Mouse (Mus musculus) kidney, embryonic 16.5 days (tissue): ENCODE measurements at regions not wholly inside any gene's neighbourhood (a gene's known extent, or its start where the extent isn't known, plus 50 kb on each side); places are given as distances from the start of the nearest gene placed in this dataset.

Experiments used
- ATAC-seq: fragments of 200-750 bp; cut with Nextera tagmentation; 2 replicates; pipeline ENCODE4 v1.8.0; 2017; ENCODE audit warnings: moderate TSS enrichment; ENCODE audit not compliant: low FRiP score, low TSS enrichment
- H3K27ac ChIP-seq: fragments of 300-500 bp; sonication (generic); 2 replicates; pipeline ENCODE4 v1.5.1; 2014; ENCODE audit warnings: low read length
- H3K27me3 ChIP-seq: fragments of 300-500 bp; sonication (generic); 2 replicates; pipeline ENCODE4 v1.6.1; 2014; ENCODE audit warnings: low read length, control low read depth, mixed read lengths; ENCODE audit not compliant: insufficient read depth
- H3K36me3 ChIP-seq: fragments of 300-500 bp; sonication (generic); 2 replicates; pipeline ENCODE4 v1.6.1; 2014; ENCODE audit warnings: low read length, control low read depth, mixed read lengths; ENCODE audit not compliant: insufficient read depth
- H3K4me1 ChIP-seq: fragments of 300-500 bp; sonication (generic); 2 replicates; pipeline ENCODE4 v1.6.1; 2014; ENCODE audit warnings: low read length, control low read depth, mixed read lengths; ENCODE audit not compliant: insufficient read depth
- H3K4me2 ChIP-seq: fragments of 300-500 bp; sonication (generic); replicated peaks from 2 replicates; pipeline ENCODE4 v1.6.1; 2014; ENCODE audit warnings: low read depth, low read length
- H3K4me3 ChIP-seq: fragments of 300-500 bp; sonication (generic); 2 replicates; pipeline ENCODE4 v1.5.1; 2014; ENCODE audit warnings: mild to moderate bottlenecking, low read length
- H3K9ac ChIP-seq: fragments of 300-500 bp; sonication (generic); replicated peaks from 2 replicates; pipeline ENCODE4 v1.6.1; 2014; ENCODE audit warnings: low read length
- H3K9me3 ChIP-seq: fragments of 300-500 bp; sonication (generic); 2 replicates; pipeline ENCODE4 v1.6.1; 2016; ENCODE audit warnings: low read length, control low read depth
- WGBS: fragments of 180-500 bp; shearing (Covaris S2); extraction: QIAGEN DNeasy Blood & Tissue Kit; methylation state at CpG from one replicate; pipeline ENCODE4 v1.1.7; 2014; 5-methylcytosine and 5-hydroxymethylcytosine counted together

GRCm38 (mm10) chr16:62433125-62433524, 353.5 kb downstream of the Nsun3 start:
- H3K9me3 ChIP-seq = no peaks in the 10 kb centered on the region
- H3K27ac ChIP-seq = no peak overlapping the region
- no peaks in the 10 kb centered on the region for H3K4me1 ChIP-seq
- no peak overlapping the region for H3K9ac ChIP-seq
- no peak overlapping the region for H3K4me2 ChIP-seq
- H3K27me3 ChIP-seq = no peaks in the 10 kb centered on the region
- H3K36me3 ChIP-seq = no peaks in the 10 kb centered on the region
- ATAC-seq = no peak
- H3K4me3 ChIP-seq = no peak overlapping the region
- WGBS = 83% methylated on average over 2 of the region's 2 CpGs

GRCm38 (mm10) chr16:62414485-62414884, 372.1 kb downstream of the Nsun3 start:
- no peak overlapping the region for H3K27ac ChIP-seq
- ATAC-seq = peak; percentile 65; the same call in 1 of the 2 replicates
- H3K9me3 ChIP-seq = no peaks in the 10 kb centered on the region
- H3K4me1 ChIP-seq = no peaks in the 10 kb centered on the region
- no peaks in the 10 kb centered on the region for H3K36me3 ChIP-seq
- H3K27me3 ChIP-seq = no peaks in the 10 kb centered on the region
- no peak overlapping the region for H3K9ac ChIP-seq
- H3K4me3 ChIP-seq = no peak overlapping the region
- WGBS = 13% methylated on average over 1 of the region's 1 CpGs
- H3K4me2 ChIP-seq = no peak overlapping the region

GRCm38 (mm10) chr16:62407526-62408165, 379.0 kb downstream of the Nsun3 start:
- 58% methylated on average over 3 of the region's 3 CpGs for WGBS
- Histone ChIP-seq H3K4me3 (no peak overlapping the region), H3K9ac (no peak overlapping the region), H3K27me3 (no peaks in the 10 kb centered on the region), H3K4me2 (no peak overlapping the region), H3K36me3 (no peaks in the 10 kb centered on the region), H3K4me1 (no peaks in the 10 kb centered on the region), H3K27ac (no peak overlapping the region), H3K9me3 (no peaks in the 10 kb centered on the region)
- ATAC-seq = no peak

- Histone ChIP-seq H3K36me3 (no peaks in the 10 kb centered on the region), H3K4me3 (no peak overlapping the region), H3K4me2 (no peak overlapping the region), H3K27ac (no peak overlapping the region), H3K4me1 (no peaks in the 10 kb centered on the region), H3K9me3 (no peaks in the 10 kb centered on the region), H3K27me3 (no peaks in the 10 kb centered on the region), H3K9ac (no peak overlapping the region)
- ATAC-seq = no peak
- WGBS = 66% methylated on average over 2 of the region's 2 CpGs
Measured at GRCm38 (mm10) chr16:62406458-62406857, 380.2 kb downstream of the Nsun3 start.

- no peak overlapping the region for H3K4me3 ChIP-seq
- H3K4me2 ChIP-seq = no peak overlapping the region
- H3K4me1 ChIP-seq = no peaks in the 10 kb centered on the region
- no peaks in the 10 kb centered on the region for H3K27me3 ChIP-seq
- no peaks in the 10 kb centered on the region for H3K36me3 ChIP-seq
- no peak overlapping the region for H3K27ac ChIP-seq
- ATAC-seq = no peak
- no peaks in the 10 kb centered on the region for H3K9me3 ChIP-seq
- no peak overlapping the region for H3K9ac ChIP-seq
Measured at GRCm38 (mm10) chr16:62357279-62357678, 429.3 kb downstream of the Nsun3 start.

GRCm38 (mm10) chr16:62356349-62356748, 430.3 kb downstream of the Nsun3 start:
- Histone ChIP-seq H3K4me2 (no peak overlapping the region), H3K9me3 (no peaks in the 10 kb centered on the region), H3K4me3 (no peak overlapping the region), H3K4me1 (no peaks in the 10 kb centered on the region), H3K27ac (no peak overlapping the region), H3K36me3 (no peaks in the 10 kb centered on the region), H3K9ac (no peak overlapping the region), H3K27me3 (no peaks in the 10 kb centered on the region)
- ATAC-seq = no peak
- 76% methylated on average over 3 of the region's 3 CpGs for WGBS

GRCm38 (mm10) chr16:62355830-62356270, 430.8 kb downstream of the Nsun3 start:
- Histone ChIP-seq H3K4me1 (no peaks in the 10 kb centered on the region), H3K36me3 (no peaks in the 10 kb centered on the region), H3K4me3 (no peak overlapping the region), H3K9me3 (no peaks in the 10 kb centered on the region), H3K27me3 (no peaks in the 10 kb centered on the region), H3K4me2 (no peak overlapping the region), H3K27ac (no peak overlapping the region), H3K9ac (no peak overlapping the region)
- WGBS = 51% methylated on average over 8 of the region's 8 CpGs
- ATAC-seq = no peak

GRCm38 (mm10) chr16:62327378-62328036, 459.1 kb downstream of the Nsun3 start:
- Histone ChIP-seq H3K9ac (no peak overlapping the region), H3K27ac (no peak overlapping the region), H3K4me1 (no peaks in the 10 kb centered on the region), H3K4me3 (no peak overlapping the region), H3K4me2 (no peak overlapping the region), H3K36me3 (no peaks in the 10 kb centered on the region), H3K9me3 (no peaks in the 10 kb centered on the region), H3K27me3 (no peaks in the 10 kb centered on the region)
- ATAC-seq = no peak
- whole genome bisulfite sequencing = 70% methylated on average over 5 of the region's 5 CpGs

- H3K9me3 ChIP-seq = no peaks in the 10 kb centered on the region
- WGBS = 22% methylated on average over 3 of the region's 3 CpGs
Measured at GRCm38 (mm10) chr16:62325534-62326244, 460.9 kb downstream of the Nsun3 start.

GRCm38 (mm10) chr16:62322809-62323208, 463.8 kb downstream of the Nsun3 start:
- Histone ChIP-seq H3K4me3 (no peak overlapping the region), H3K27me3 (no peaks in the 10 kb centered on the region), H3K4me2 (no peak overlapping the region), H3K36me3 (no peaks in the 10 kb centered on the region), H3K9ac (no peak overlapping the region), H3K9me3 (no peaks in the 10 kb centered on the region), H3K4me1 (no peaks in the 10 kb centered on the region), H3K27ac (no peak overlapping the region)
- no peak; the same call in 1 of the 2 replicates for ATAC-seq
- WGBS = 83% methylated on average over 1 of the region's 1 CpGs

More at GRCm38 (mm10) chr16:62325534-62326244, 460.9 kb downstream of the Nsun3 start:
- ATAC-seq = no peak; the same call in 1 of the 2 replicates
- no peaks in the 10 kb centered on the region for H3K36me3 ChIP-seq
- H3K4me2 ChIP-seq = no peak overlapping the region
- H3K4me3 ChIP-seq = no peak overlapping the region
- no peak overlapping the region for H3K9ac ChIP-seq
- H3K27ac ChIP-seq = no peak overlapping the region
- H3K4me1 ChIP-seq = no peaks in the 10 kb centered on the region
- no peaks in the 10 kb centered on the region for H3K27me3 ChIP-seq
